Mouse (Mus musculus) stomach, embryonic 14.5 days (tissue): ENCODE data around the gene Itga6. TPM values are rescaled to one million over a fixed set of nuclear protein-coding genes. Genes with fewer than 3 reads are reported as not detected.

Experiments
- ATAC-seq: fragments of 200-750 bp; cut with Nextera tagmentation; 2 replicates; pipeline ENCODE4 v1.8.0; 2017; ENCODE audit warnings: low read depth, moderate TSS enrichment; ENCODE audit not compliant: insufficient number of reproducible peaks, insufficient read depth, low FRiP score
- H3K27ac ChIP-seq: fragments of 300-500 bp; sonication (generic); 2 replicates; pipeline ENCODE4 v1.5.1; 2014; ENCODE audit warnings: mild to moderate bottlenecking, low read length, moderate library complexity, mixed read lengths
- H3K27me3 ChIP-seq: fragments of 300-500 bp; sonication (generic); 2 replicates; pipeline ENCODE4 v1.6.1; 2014; ENCODE audit warnings: low read length, control low read depth, mixed read lengths; ENCODE audit not compliant: control insufficient read depth, insufficient read depth
- H3K36me3 ChIP-seq: fragments of 300-500 bp; sonication (generic); 2 replicates; pipeline ENCODE4 v1.6.1; 2014; ENCODE audit warnings: mild to moderate bottlenecking, control low read depth, low read length, moderate library complexity, mixed read lengths; ENCODE audit not compliant: control insufficient read depth, insufficient read depth
- H3K4me1 ChIP-seq: fragments of 300-500 bp; sonication (generic); 2 replicates; pipeline ENCODE4 v1.6.1; 2014; ENCODE audit warnings: low read length, control low read depth, mixed read lengths; ENCODE audit not compliant: control insufficient read depth, insufficient read depth
- H3K4me2 ChIP-seq: fragments of 300-500 bp; sonication (generic); replicated peaks from 2 replicates; pipeline ENCODE4 v1.6.1; 2014; ENCODE audit warnings: low read depth, low read length, control low read depth
- H3K4me3 ChIP-seq: fragments of 300-500 bp; sonication (generic); 2 replicates; pipeline ENCODE4 v1.5.1; 2014; ENCODE audit warnings: low read depth, low read length, control low read depth
- H3K9ac ChIP-seq: fragments of 300-500 bp; sonication (generic); replicated peaks from 2 replicates; pipeline ENCODE4 v1.6.1; 2014; ENCODE audit warnings: low read depth, mild to moderate bottlenecking, control low read depth, low read length, moderate library complexity, mixed read lengths
- H3K9me3 ChIP-seq: fragments of 300-500 bp; sonication (generic); 2 replicates; pipeline ENCODE4 v1.6.1; 2016; ENCODE audit warnings: low read depth, low read length, control low read depth; ENCODE audit not compliant: control insufficient read depth
- WGBS: fragments of 180-500 bp; shearing (Covaris S2); extraction: QIAGEN DNeasy Blood & Tissue Kit; methylation state at CpG from one replicate; pipeline ENCODE4 v1.1.7; 2014; 5-methylcytosine and 5-hydroxymethylcytosine counted together
- polyA plus RNA-seq: library from polyadenylated mRNA; unstranded; fragments of >200 nt; fragmentation: Nextera tagmentation; extraction: Ambion mirVana; gene quantifications from 2 replicates; pipeline ENCODE4 v1.2.1, GENCODE M21; 2014

Gene Itga6
- polyA plus RNA-seq, 1 experiment from 2014 or later, result 65.5 TPM

GRCm38 (mm10) chr2:71790752-71791151 is 45.3 kb downstream of the Itga6 start:
- no peak overlapping the region for H3K9ac ChIP-seq
- ATAC-seq, result no peak
- no peaks in the 10 kb centered on the region for H3K27me3 ChIP-seq
- WGBS, result 82% methylated on average over 5 of the region's 5 CpGs
- no peak overlapping the region for H3K27ac ChIP-seq
- H3K4me2 ChIP-seq, result no peak overlapping the region
- peaks cover 18% of the 10 kb centered on the region; the same call in 1 of the 2 replicates for H3K4me1 ChIP-seq
- no peaks in the 10 kb centered on the region for H3K9me3 ChIP-seq
- no peaks in the 10 kb centered on the region for H3K36me3 ChIP-seq
- no peak overlapping the region for H3K4me3 ChIP-seq

GRCm38 (mm10) chr2:71791203-71791602 is 45.8 kb downstream of the Itga6 start:
- WGBS, result 85% methylated on average over 2 of the region's 2 CpGs

GRCm38 (mm10) chr2:71794139-71794538 is 48.7 kb downstream of the Itga6 start:
- no peak overlapping the region; the same call in 1 of the 2 replicates for H3K27ac ChIP-seq
- WGBS, result 32% methylated on average over 6 of the region's 6 CpGs
- no peak overlapping the region for H3K4me2 ChIP-seq
- no peaks in the 10 kb centered on the region for H3K36me3 ChIP-seq
- H3K9me3 ChIP-seq, result no peaks in the 10 kb centered on the region
- no peak overlapping the region for H3K9ac ChIP-seq
- no peaks in the 10 kb centered on the region for H3K27me3 ChIP-seq
- no peak for ATAC-seq
- peaks cover 12% of the 10 kb centered on the region; the same call in 1 of the 2 replicates for H3K4me1 ChIP-seq
- no peak overlapping the region for H3K4me3 ChIP-seq

More at GRCm38 (mm10) chr2:71791203-71791602, 45.8 kb downstream of the Itga6 start:
- Histone ChIP-seq H3K27ac (no peak overlapping the region), H3K27me3 (no peaks in the 10 kb centered on the region), H3K4me2 (no peak overlapping the region), H3K36me3 (no peaks in the 10 kb centered on the region), H3K9ac (no peak overlapping the region), H3K4me3 (no peak overlapping the region), H3K4me1 (peaks cover 18% of the 10 kb centered on the region; the same call in 1 of the 2 replicates), H3K9me3 (no peaks in the 10 kb centered on the region)
- ATAC-seq, result no peak

- no peak overlapping the region for H3K27ac ChIP-seq
- H3K9me3 ChIP-seq, result no peaks in the 10 kb centered on the region
- WGBS, result 68% methylated on average over 6 of the region's 6 CpGs
- ATAC-seq, result no peak
- no peaks in the 10 kb centered on the region for H3K36me3 ChIP-seq
- no peaks in the 10 kb centered on the region for H3K27me3 ChIP-seq
- no peak overlapping the region for H3K4me2 ChIP-seq
- no peak overlapping the region for H3K4me3 ChIP-seq
- H3K4me1 ChIP-seq, result peaks cover 15% of the 10 kb centered on the region; the same call in 1 of the 2 replicates
- no peak overlapping the region for H3K9ac ChIP-seq
Measured at GRCm38 (mm10) chr2:71796787-71797186, 51.4 kb downstream of the Itga6 start.

- peaks cover 11% of the 10 kb centered on the region; the same call in 1 of the 2 replicates for H3K4me1 ChIP-seq
- H3K36me3 ChIP-seq, result no peaks in the 10 kb centered on the region
- H3K27ac ChIP-seq, result peak overlapping the region; percentile 6; the same call in 1 of the 2 replicates
- ATAC-seq, result no peak
- no peak overlapping the region for H3K4me2 ChIP-seq
- WGBS, result 63% methylated on average over 6 of the region's 6 CpGs
- no peak overlapping the region for H3K9ac ChIP-seq
- H3K9me3 ChIP-seq, result no peaks in the 10 kb centered on the region
- H3K4me3 ChIP-seq, result no peak overlapping the region
- no peaks in the 10 kb centered on the region for H3K27me3 ChIP-seq
Measured at GRCm38 (mm10) chr2:71800798-71801197, 55.4 kb downstream of the Itga6 start.

GRCm38 (mm10) chr2:71801691-71802090 is 56.3 kb downstream of the Itga6 start:
- peaks cover 17% of the 10 kb centered on the region; the same call in 1 of the 2 replicates for H3K4me1 ChIP-seq
- H3K4me2 ChIP-seq, result no peak overlapping the region
- H3K9me3 ChIP-seq, result no peaks in the 10 kb centered on the region
- H3K27me3 ChIP-seq, result no peaks in the 10 kb centered on the region
- ATAC-seq, result no peak
- H3K4me3 ChIP-seq, result no peak overlapping the region
- no peak overlapping the region for H3K9ac ChIP-seq
- no peaks in the 10 kb centered on the region for H3K36me3 ChIP-seq
- 53% methylated on average over 7 of the region's 7 CpGs for WGBS
- no peak overlapping the region for H3K27ac ChIP-seq

- 45% methylated on average over 4 of the region's 4 CpGs for WGBS
Measured at GRCm38 (mm10) chr2:71802131-71802530, 56.7 kb downstream of the Itga6 start.

GRCm38 (mm10) chr2:71805120-71805519 is 59.7 kb downstream of the Itga6 start:
- no peak overlapping the region for H3K9ac ChIP-seq
- no peak overlapping the region for H3K4me3 ChIP-seq
- WGBS, result 62% methylated on average over 7 of the region's 7 CpGs
- 0 out of 2 replicates have a peak overlapping the region, but pooled peaks have one; percentile 33 for H3K27ac ChIP-seq
- H3K9me3 ChIP-seq, result no peaks in the 10 kb centered on the region
- H3K4me2 ChIP-seq, result no peak overlapping the region
- no peaks in the 10 kb centered on the region for H3K27me3 ChIP-seq
- no peaks in the 10 kb centered on the region for H3K36me3 ChIP-seq
- peaks cover 17% of the 10 kb centered on the region; the same call in 1 of the 2 replicates for H3K4me1 ChIP-seq
- ATAC-seq, result no peak

More at GRCm38 (mm10) chr2:71802131-71802530, 56.7 kb downstream of the Itga6 start:
- no peak overlapping the region for H3K4me3 ChIP-seq
- H3K36me3 ChIP-seq, result no peaks in the 10 kb centered on the region
- no peak overlapping the region for H3K27ac ChIP-seq
- H3K9me3 ChIP-seq, result no peaks in the 10 kb centered on the region
- peaks cover 17% of the 10 kb centered on the region; the same call in 1 of the 2 replicates for H3K4me1 ChIP-seq
- no peak for ATAC-seq
- H3K9ac ChIP-seq, result no peak overlapping the region
- H3K27me3 ChIP-seq, result no peaks in the 10 kb centered on the region
- H3K4me2 ChIP-seq, result no peak overlapping the region
